Mouse (Mus musculus) MEL (cell line): Measurements from ENCODE around the gene Trat1. TPM values are rescaled to one million over a fixed set of nuclear protein-coding genes. Genes with fewer than 3 reads are reported as not detected.

Experiments
- DNase-seq: peaks from one replicate; pipeline ENCODE4 v3.0.0; 2011; ENCODE audit warnings: low read depth, low spot score
- H3K27ac ChIP-seq: 2 replicates; pipeline ENCODE4 v1.5.1; 2012; ENCODE audit warnings: low read depth, mild to moderate bottlenecking, control low read depth, low read length, moderate library complexity; ENCODE audit not compliant: control insufficient read depth
- H3K27me3 ChIP-seq, 2 experiments: fragments of 150-350 bp in 1 of 2; sonication (generic) in 1 of 2; 2 replicates each; pipeline ENCODE4 v1.6.1; 2012; ENCODE audit warnings: low read length in 2 of 2, mild to moderate bottlenecking in 2 of 2, improper control_type of control experiment in 1 of 2, moderate library complexity in 1 of 2; ENCODE audit not compliant: insufficient read depth in 2 of 2, control insufficient read depth in 1 of 2
- H3K36me3 ChIP-seq, 2 experiments: 2 replicates each; pipeline ENCODE4 v1.6.1; 2012 to 2014; ENCODE audit warnings: low read length in 2 of 2, improper control_type of control experiment in 1 of 2, inconsistent platforms in 1 of 2, mild to moderate bottlenecking in 1 of 2; ENCODE audit not compliant: insufficient read depth in 2 of 2, control insufficient read depth in 1 of 2
- H3K4me1 ChIP-seq, 2 experiments: fragments of 150-350 bp in 1 of 2; sonication (generic) in 1 of 2; 2 replicates each; pipeline ENCODE4 v1.6.1; 2012; ENCODE audit warnings: low read length in 2 of 2, improper control_type of control experiment in 1 of 2, mild to moderate bottlenecking in 1 of 2; ENCODE audit not compliant: insufficient read depth in 2 of 2, control insufficient read depth in 1 of 2
- H3K4me3 ChIP-seq, 2 experiments: fragments of 150-350 bp in 1 of 2; sonication (generic) in 1 of 2; 2 replicates each; pipeline ENCODE4 v1.5.1; 2012; ENCODE audit warnings: low read depth in 2 of 2, low read length in 2 of 2, mild to moderate bottlenecking in 2 of 2, moderate library complexity in 2 of 2, control low read depth in 1 of 2, improper control_type of control experiment in 1 of 2; ENCODE audit not compliant: control insufficient read depth in 1 of 2, insufficient read depth in 1 of 2
- H3K79me2 ChIP-seq: 2 replicates; pipeline ENCODE4 v1.6.1; 2012; ENCODE audit warnings: mild to moderate bottlenecking, low read length, moderate library complexity; ENCODE audit not compliant: control insufficient read depth, poor library complexity, insufficient read depth
- H3K9ac ChIP-seq: 2 replicates; pipeline ENCODE4 v1.6.1; 2012; ENCODE audit warnings: low read depth, mild to moderate bottlenecking, control low read depth, low read length, moderate library complexity; ENCODE audit not compliant: control insufficient read depth, poor library complexity, severe bottlenecking
- H3K9me3 ChIP-seq: fragments of 150-350 bp; sonication (generic); replicated peaks from 2 replicates; pipeline ENCODE4 v1.6.1; 2012; ENCODE audit warnings: mild to moderate bottlenecking, low read length, improper control_type of control experiment, moderate library complexity; ENCODE audit not compliant: insufficient read depth
- CHD2 ChIP-seq: IDR thresholded peaks from 2 replicates; pipeline ENCODE4 v1.6.1; 2011; ENCODE audit warnings: low read length, improper control_type of control experiment
- E2F4 ChIP-seq: IDR thresholded peaks from 2 replicates; pipeline ENCODE4 v1.6.1; 2011; ENCODE audit warnings: low read depth, low read length, improper control_type of control experiment, borderline replicate concordance
- EP300 ChIP-seq, 2 experiments: IDR thresholded peaks; 2 replicates each; pipeline ENCODE4 v1.6.1; 2011; ENCODE audit warnings: improper control_type of control experiment in 2 of 2, low read length in 2 of 2, low read depth in 1 of 2, mild to moderate bottlenecking in 1 of 2
- MAX ChIP-seq: IDR thresholded peaks from 2 replicates; pipeline ENCODE4 v1.6.1; 2011; ENCODE audit warnings: low read length, improper control_type of control experiment
- MXI1 ChIP-seq: IDR thresholded peaks from 2 replicates; pipeline ENCODE4 v1.6.1; 2011; ENCODE audit warnings: mild to moderate bottlenecking, low read depth, low read length, improper control_type of control experiment
- MYC ChIP-seq: IDR thresholded peaks from 2 replicates; pipeline ENCODE4 v1.6.1; 2011; ENCODE audit warnings: low read depth, mild to moderate bottlenecking, low read length, improper control_type of control experiment, moderate library complexity
- NELFE ChIP-seq: IDR thresholded peaks from 2 replicates; pipeline ENCODE4 v1.6.1; 2011; ENCODE audit warnings: low read depth, low read length, improper control_type of control experiment
- NRF1 ChIP-seq: IDR thresholded peaks from 2 replicates; pipeline ENCODE4 v1.6.1; 2014; ENCODE audit warnings: low read depth, mild to moderate bottlenecking, inconsistent platforms, low read length, improper control_type of control experiment, moderate library complexity; ENCODE audit not compliant: poor library complexity, insufficient read depth, severe bottlenecking
- POLR2AphosphoS2 ChIP-seq: IDR thresholded peaks from 2 replicates; pipeline ENCODE4 v1.6.1; 2011; ENCODE audit warnings: low read length, improper control_type of control experiment
- POLR2AphosphoS5 ChIP-seq: IDR thresholded peaks from 2 replicates; pipeline ENCODE4 v1.6.1; 2012; ENCODE audit warnings: low read depth, borderline replicate concordance, mild to moderate bottlenecking, inconsistent platforms, low read length, moderate library complexity, mixed read lengths
- RAD21 ChIP-seq: IDR thresholded peaks from 2 replicates; pipeline ENCODE4 v1.6.1; 2011; ENCODE audit warnings: mild to moderate bottlenecking, low read depth, low read length, improper control_type of control experiment
- RCOR1 ChIP-seq: IDR thresholded peaks from 2 replicates; pipeline ENCODE4 v1.6.1; 2012; ENCODE audit warnings: low read depth, mild to moderate bottlenecking, inconsistent platforms, low read length, improper control_type of control experiment
- SMC3 ChIP-seq: IDR thresholded peaks from 2 replicates; pipeline ENCODE4 v1.6.1; 2011; ENCODE audit warnings: low read depth, low read length, improper control_type of control experiment
- TCF12 ChIP-seq: IDR thresholded peaks from 2 replicates; pipeline ENCODE4 v1.6.1; 2014; ENCODE audit warnings: low read depth, mild to moderate bottlenecking, inconsistent platforms, low read length, improper control_type of control experiment, moderate library complexity
- USF2 ChIP-seq, 2 experiments: IDR thresholded peaks; 2 replicates each; pipeline ENCODE4 v1.6.1; 2011 to 2012; ENCODE audit warnings: improper control_type of control experiment in 2 of 2, low read length in 2 of 2, borderline replicate concordance in 1 of 2, inconsistent platforms in 1 of 2, low read depth in 1 of 2, mild to moderate bottlenecking in 1 of 2; ENCODE audit not compliant: insufficient read depth in 1 of 2
- polyA plus RNA-seq, 2 experiments: library from polyadenylated mRNA; stranded (reverse) in 1 of 2; unstranded in 1 of 2; fragments of >175 nt in 1 of 2; fragments of >200 nt in 1 of 2; gene quantifications; 2 replicates each; pipeline versions ENCODE4 v1.2.1 to v1.2.4; 2012; ENCODE audit warnings: low replicate concordance in 2 of 2, low read depth in 1 of 2; ENCODE audit not compliant: insufficient read length in 2 of 2, insufficient read depth in 1 of 2, missing spikeins in 1 of 2
- total RNA-seq: library from RNA; depleted of rRNA; stranded (reverse); fragments of 300-350 nt; gene quantifications from 2 replicates; pipeline ENCODE4 v1.2.3, GENCODE M21; 2012

Gene Trat1
- total and polyA plus RNA-seq, 3 experiments, result not detected

GRCm38 (mm10) chr16:48798285-48798684 is 26.5 kb upstream of the Trat1 start:
- DNase-seq, result no peak
- Histone ChIP-seq H3K79me2 (no peaks in the 10 kb centered on the region), H3K9ac (no peak overlapping the region), H3K9me3 (no peaks in the 10 kb centered on the region), H3K36me3 (no peaks in the 10 kb centered on the region), H3K27ac (no peak overlapping the region)
- TF ChIP-seq MAX, result no peak
- no peak for TF ChIP-seq MXI1
- TF ChIP-seq CHD2, result no peak
- TF ChIP-seq MYC, result no peak
- TF ChIP-seq POLR2AphosphoS5, result no peak
- TF ChIP-seq, all 39 proteins: peak for 0
- H3K4me1 ChIP-seq, result no peaks in the 10 kb centered on the region
- no peak overlapping the region for H3K4me3 ChIP-seq
- no peaks in the 10 kb centered on the region for H3K27me3 ChIP-seq

DNA sequence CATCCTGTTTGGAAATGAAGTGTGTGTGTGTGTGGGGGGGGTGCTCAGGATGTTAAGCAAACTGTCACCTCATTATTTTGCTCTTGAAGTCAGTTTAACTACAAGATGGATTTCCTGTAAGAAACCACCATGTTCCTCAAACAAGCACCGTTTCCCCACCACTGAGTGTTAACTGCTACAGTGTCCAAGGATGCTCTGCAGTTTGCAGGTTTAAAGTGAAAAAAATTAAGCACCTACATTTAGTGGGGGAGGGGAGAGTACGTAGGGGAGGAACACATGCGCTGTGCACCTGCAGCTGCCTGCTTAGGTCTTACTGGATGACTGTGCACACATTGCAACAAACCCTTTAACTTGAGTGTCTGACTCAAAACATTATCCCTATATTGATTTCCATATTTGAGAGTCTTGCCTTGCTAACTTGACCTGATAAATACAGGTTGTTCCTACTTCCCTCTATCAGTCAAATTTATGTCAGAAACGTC is 16.9 kb upstream of the Trat1 start:
- H3K9me3 ChIP-seq, result no peaks in the 10 kb centered on the region
- H3K79me2 ChIP-seq, result no peaks in the 10 kb centered on the region
- no peak overlapping the region for H3K4me3 ChIP-seq
- no peak for DNase-seq
- H3K27ac ChIP-seq, result no peak overlapping the region
- no peaks in the 10 kb centered on the region for H3K4me1 ChIP-seq
- H3K9ac ChIP-seq, result no peak overlapping the region
- no peak for TF ChIP-seq NRF1
- no peak for TF ChIP-seq POLR2AphosphoS2
- TF ChIP-seq USF2 (IDR thresholded peaks at IDR 0.05; ENCODE audit: borderline replicate concordance in 1 of 2, insufficient read depth in 1 of 2, low read depth in 1 of 2, low read length in 2 of 2), result no peak
- no peak for TF ChIP-seq RAD21
- no peak for TF ChIP-seq NELFE
- TF ChIP-seq SMC3, result no peak
- TF ChIP-seq TCF12, result no peak
- TF ChIP-seq, all 39 proteins: peak for 0
- Histone ChIP-seq H3K27me3 (no peaks in the 10 kb centered on the region), H3K36me3 (no peaks in the 10 kb centered on the region)

DNA sequence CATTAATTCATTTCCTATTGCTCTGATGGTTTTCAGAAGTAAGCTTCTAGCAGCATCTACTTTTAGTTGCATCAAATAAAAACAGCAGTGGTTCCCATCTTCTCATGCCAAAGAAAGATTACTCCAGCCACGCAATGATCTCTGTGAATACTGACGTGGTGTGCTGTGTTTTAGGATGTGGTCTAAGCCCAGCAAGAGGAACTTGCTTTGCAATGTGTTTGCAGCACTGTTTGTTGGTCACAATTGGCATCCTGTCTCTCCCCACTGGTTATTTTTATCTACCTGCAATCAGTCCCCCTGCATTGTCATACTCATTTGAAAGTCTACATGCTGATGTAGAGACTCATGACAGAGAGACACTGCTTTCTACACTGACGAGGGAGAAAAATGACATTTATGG is 14.4 kb upstream of the Trat1 start:
- no peak for DNase-seq
- no peaks in the 10 kb centered on the region for H3K27me3 ChIP-seq
- no peak overlapping the region for H3K4me3 ChIP-seq
- no peaks in the 10 kb centered on the region for H3K79me2 ChIP-seq
- no peaks in the 10 kb centered on the region for H3K9me3 ChIP-seq
- no peaks in the 10 kb centered on the region for H3K4me1 ChIP-seq
- TF ChIP-seq E2F4, result no peak
- no peak for TF ChIP-seq RCOR1
- TF ChIP-seq EP300 (IDR thresholded peaks at IDR 0.05; ENCODE audit: low read depth in 1 of 2, low read length in 2 of 2), result no peak
- no peaks in the 10 kb centered on the region for H3K36me3 ChIP-seq
- no peak overlapping the region for H3K27ac ChIP-seq
- no peak overlapping the region for H3K9ac ChIP-seq
